Mouse (Mus musculus) cerebellum, adult 2 months (tissue): ENCODE data around the gene Rpl32.

ENCODE experiments used
- CTCF ChIP-seq: fragments of 200-500 bp; IDR thresholded peaks from 2 replicates; pipeline ENCODE4 v1.5.1; 2011; ENCODE audit warnings: low read depth, mild to moderate bottlenecking, control low read depth, low read length, moderate library complexity, borderline replicate concordance; ENCODE audit not compliant: insufficient read depth
- POLR2A ChIP-seq: fragments of 200-500 bp; IDR thresholded peaks from 2 replicates; pipeline ENCODE4 v1.6.1; 2011; ENCODE audit warnings: low read length, control low read depth, borderline replicate concordance; ENCODE audit not compliant: insufficient read depth

DNA sequence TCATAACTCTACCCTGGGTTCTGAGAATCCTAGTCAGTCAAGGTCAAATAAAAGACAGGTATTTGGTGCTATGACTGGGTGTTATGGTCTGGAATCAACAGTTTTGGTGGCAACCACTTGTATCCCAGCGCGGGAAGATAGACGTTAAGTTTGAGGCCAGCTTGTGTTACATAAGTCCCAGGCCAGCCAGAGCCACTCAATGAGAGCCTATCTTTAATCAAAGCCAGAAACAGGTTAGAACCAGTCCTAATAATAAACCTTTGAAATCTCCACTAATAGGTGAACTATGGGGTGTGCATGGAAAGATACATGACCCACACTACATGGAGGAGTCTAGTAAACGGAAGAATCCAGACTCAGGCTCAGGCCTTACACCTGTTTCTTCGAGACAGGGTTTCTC is 30.2 kb upstream of the Rpl32 start:
- TF ChIP-seq POLR2A (no peak), CTCF (no peak)
